Mouse (Mus musculus): ENCODE measurements around the gene Frat2.

DNA sequence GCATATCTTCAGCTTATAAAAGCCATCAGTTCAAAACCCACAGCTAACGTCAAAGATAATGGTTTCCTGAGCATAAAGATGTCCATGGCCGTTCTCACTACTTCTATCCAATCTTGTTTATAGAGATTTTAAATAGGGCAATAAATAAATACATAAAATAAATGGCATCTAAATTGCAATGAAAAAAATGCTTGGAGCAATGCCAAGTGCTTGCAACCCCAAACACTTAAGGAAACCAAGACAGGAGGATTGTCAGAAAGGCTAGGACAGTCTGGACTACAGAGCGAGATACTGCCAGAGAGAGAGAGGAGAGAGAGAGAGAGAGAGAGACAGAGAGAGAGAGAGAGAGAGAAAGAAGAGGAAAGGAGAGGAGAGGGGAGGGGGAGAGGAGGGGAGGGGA lies 21.4 kb downstream of the Frat2 start:
- TF ChIP-seq CTCF (IDR thresholded peaks at IDR 0.05; ENCODE audit: control insufficient read depth, insufficient read depth, low read length) (no peak), POLR2A (IDR thresholded peaks at IDR 0.05; ENCODE audit: borderline replicate concordance, control insufficient read depth, low read depth, low read length) (no peak)
